Mouse (Mus musculus): Measurements from ENCODE around the gene Txlnb. TPM values are rescaled to one million over a fixed set of nuclear protein-coding genes. Genes with fewer than 3 reads are reported as not detected.
"Not testable (repeated sequence)": the region's sequence is repeated elsewhere in the genome, so short reads cannot be mapped to it uniquely, and the experiment has no call there.

Gene Txlnb
- total RNA-seq, 2 experiments from 2014 or later, result not detected

DNA sequence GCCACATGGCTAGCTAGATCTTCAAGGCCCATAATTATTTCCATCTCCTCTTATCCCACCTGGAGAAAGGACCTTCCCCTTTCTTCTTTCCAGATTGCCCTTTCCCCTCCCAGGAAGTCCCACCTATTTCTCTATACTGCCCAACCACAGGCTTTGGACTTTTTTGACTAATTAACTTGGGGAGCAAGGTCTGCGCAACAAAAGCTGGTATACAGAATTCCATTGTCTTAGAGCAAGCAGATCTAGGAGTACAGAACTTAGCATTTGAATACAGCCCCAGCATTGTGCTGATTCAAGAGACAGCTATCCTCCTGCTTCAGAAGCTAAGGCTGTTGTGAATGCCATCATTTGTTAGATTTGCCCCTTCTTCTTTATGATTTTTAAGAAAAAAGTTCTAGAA is 12.5 kb downstream of the Txlnb start:
- no peak for ATAC-seq (replicated peaks; ENCODE audit: low FRiP score, poor library complexity, severe bottlenecking)

DNA sequence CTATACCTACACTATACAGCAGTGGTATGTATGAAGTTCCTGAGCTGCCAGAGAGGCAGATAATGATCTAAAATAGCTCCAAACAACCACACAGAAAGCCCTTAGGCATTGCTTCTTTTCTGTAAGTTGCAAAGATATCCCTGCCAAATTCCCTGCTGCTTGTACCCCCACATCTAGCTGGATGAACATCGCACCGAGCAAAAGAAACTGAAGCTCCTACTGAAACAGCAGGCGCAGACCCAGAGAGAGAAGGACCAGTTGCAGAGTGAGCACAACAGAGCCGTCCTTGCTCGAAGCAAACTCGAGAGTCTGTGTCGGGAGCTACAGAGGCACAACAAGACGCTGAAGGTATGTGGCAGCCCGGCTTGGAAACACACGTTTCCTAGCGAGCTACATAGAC is 19.0 kb downstream of the Txlnb start:
- no peak for ATAC-seq (replicated peaks; ENCODE audit: low FRiP score, poor library complexity, severe bottlenecking)

DNA sequence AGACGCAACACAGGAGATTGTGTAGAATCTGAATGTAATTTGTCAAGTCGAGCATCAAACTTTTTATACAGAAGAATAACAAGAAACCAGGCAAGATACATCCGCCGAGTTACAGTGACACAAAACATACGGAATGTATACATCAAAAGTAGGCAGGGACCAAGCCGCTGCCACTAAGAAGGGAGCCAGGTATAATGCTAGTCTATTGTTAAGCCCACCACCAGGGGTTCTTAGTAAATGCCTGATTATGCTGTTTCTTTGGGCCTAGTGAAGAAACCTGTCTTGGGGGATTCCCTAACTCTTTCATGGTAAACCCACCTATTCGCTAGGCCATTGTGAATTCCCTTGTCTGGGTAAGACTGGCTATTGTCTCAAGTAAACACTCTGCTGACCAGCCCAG is 24.4 kb downstream of the Txlnb start:
- not testable (repeated sequence) for ATAC-seq (replicated peaks; ENCODE audit: low FRiP score, poor library complexity, severe bottlenecking)

DNA sequence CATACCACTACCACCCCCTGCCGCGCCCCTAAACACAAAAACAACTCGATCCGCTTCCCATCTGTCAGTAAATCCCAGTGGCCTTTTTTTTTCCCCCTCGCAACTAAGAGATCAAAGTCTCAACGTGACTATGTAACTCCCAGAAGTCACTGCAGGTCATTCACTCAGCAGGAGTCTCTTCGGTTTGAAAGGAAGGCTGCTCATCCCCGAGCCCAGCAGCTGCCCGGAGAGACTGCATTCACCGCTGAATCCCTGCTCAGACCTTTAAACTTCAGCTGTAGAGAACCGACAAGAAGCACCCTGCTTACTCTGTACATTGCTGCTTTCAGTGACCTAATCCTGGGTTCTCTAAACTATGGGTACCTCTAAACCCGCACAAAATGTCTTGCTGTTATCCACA is 31.4 kb downstream of the Txlnb start:
- no peak for ATAC-seq (replicated peaks; ENCODE audit: low FRiP score, poor library complexity, severe bottlenecking)

DNA sequence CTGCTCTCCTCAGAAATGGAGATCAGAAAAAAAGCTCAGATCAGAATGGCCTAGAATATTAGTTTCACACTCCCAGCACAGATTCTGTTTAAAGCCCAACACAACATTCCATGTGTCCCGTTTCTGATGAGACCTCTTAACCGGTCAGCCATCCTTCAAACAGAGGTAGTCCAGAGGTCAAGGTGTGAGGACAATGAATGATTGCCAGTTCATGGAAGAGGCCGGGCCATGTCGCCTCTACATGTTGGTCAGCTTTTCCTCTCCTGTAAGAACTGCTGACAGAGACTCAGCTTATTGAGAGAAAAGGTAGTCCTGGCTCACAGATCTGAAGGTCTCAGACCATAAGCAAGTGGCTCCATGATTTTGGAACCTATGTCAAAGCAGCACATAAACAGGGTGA is 33.2 kb downstream of the Txlnb start:
- no peak for ATAC-seq (replicated peaks; ENCODE audit: low FRiP score, poor library complexity, severe bottlenecking)

DNA sequence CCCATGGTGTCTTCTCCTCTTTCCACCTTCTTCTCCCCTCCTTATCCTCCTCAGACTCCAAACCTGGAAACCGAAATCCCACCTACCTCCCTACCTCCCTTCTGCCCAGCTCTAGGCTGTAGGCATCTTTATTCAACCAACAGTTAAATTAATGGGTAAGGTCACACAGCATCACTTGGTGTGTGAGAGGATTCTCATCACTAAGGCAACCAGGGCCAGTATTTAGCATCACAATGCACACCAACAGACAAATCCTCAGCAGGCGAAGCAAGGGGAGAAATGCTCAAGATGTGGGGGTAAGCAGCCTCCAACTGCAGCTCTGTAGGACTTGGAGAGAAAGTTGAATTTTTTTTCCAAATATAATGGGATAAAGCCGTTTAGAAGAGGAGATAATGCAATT is 35.0 kb downstream of the Txlnb start:
- no peak for ATAC-seq (replicated peaks; ENCODE audit: low FRiP score, poor library complexity, severe bottlenecking)

DNA sequence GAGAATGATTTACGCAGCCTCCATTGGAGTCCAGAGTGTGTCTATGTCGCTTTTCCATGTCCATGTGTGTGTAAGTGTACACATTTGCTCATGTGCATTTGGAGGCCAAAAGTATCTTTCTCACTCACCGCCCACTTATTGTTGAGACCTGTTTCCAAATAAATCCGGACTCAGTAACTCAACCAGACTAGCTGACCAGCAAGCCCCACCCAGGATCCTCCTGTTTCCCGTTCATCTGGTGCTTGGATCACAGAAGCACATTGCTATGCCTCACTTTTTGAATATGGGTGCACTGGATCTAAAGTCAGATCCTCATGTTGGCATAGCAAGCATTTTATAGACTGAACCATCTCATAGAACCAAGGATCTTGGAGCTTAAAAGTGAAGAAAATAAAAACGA is 39.0 kb downstream of the Txlnb start:
- no peak for ATAC-seq (replicated peaks; ENCODE audit: low FRiP score, poor library complexity, severe bottlenecking)

DNA sequence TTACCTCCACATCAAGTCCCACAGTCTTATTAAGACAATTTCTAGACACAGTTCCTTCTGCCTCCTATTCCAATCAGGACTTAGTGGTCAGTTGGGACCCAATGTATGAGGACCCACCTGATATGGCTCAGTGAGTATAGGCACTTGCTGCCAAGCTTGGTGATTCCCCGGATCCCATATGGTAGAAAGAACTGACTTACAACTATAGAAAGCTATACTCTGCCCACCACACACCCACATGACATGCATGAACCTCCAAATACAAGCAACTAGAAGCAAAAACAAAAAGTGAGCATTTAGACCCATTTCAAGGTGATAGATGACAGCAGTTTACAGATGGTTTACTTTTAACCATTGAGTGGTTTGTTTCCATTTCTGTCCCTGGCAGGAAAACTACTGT is 40.2 kb downstream of the Txlnb start:
- ATAC-seq (replicated peaks; ENCODE audit: low FRiP score, poor library complexity, severe bottlenecking), result no peak

DNA sequence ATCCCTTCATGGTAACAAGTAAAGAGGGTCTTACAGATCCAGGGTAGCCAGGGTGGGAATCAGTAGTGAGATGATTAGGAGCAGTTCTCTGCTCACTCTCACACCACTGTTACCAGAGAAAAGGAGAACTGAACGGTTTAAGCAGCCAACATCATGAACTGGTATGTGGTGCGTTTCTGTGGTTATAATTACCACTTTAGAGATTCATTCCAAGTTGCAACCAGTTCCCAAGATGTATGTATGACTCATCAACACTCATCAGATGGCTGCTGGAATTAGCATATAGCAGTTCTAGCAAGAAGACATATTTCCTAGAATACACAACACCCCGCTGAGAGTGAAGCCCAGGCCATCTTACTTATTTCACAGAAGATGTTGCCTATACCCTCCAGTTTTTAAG is 46.0 kb downstream of the Txlnb start:
- ATAC-seq (replicated peaks; ENCODE audit: low FRiP score, poor library complexity, severe bottlenecking), result no peak

DNA sequence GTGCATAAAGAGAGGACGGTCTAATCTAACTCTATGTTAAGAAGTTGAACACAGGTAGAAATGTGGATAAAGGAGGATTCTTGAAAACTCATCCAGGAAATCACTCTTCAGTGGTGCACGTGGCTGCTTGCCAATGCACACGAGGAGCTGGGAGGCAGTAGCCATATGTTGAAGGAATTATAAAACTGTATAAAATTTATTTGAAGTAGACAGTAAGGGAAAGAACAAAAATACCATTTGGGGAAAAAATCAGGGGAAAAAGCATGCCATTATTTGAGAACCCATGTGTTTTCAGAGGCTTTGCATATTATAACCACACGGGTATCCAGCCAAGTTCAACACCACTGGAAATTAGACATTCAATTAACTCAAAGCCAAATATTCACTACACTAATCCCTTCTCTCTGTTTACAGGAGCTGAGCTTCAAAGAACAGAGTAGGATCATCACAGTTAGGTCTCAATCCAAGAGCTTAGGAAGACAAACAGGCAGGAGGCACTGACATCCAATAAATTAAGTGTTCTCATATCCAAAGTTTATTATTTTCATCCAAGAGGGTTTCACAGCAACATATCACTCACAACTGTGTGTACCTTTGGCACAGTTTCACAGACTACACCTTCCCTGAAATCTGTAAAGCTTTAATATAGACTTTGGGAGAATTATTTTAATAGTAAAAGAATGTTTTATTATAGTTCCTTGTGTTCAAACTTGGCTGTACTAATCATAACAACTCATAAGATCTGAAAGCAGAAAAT is 48.9 kb downstream of the Txlnb start:
- ATAC-seq (replicated peaks; ENCODE audit: low FRiP score, poor library complexity, severe bottlenecking), result no peak

DNA sequence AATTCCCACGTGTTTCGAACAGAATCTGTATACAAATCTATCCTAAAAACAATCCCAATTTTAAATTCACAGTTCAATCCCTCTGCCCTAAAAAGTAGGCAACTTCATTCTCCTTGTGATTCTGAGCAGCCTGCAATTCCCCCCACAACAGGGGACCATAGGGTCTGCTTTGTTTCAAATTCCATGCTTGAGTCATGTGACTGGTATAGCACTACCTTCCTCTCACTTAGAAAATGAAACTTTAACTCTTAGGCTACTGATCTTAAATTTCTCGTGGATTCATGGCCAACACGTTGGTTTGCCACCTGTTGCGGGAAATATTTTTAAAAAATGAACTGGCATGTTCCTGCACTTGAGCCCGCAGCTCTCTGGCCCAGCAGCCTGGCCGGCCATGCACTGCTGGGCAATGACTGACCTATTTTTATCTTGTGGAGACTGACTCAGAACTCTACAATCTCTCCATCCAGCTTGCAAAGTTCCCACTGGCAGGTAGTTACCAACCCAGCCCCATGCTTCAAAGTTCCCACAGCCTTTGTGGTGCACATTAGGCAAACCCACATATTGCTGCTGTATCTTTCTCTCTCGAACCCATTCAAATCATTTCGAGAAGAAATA is 61.7 kb downstream of the Txlnb start:
- no peak for ATAC-seq (replicated peaks; ENCODE audit: low FRiP score, poor library complexity, severe bottlenecking)

DNA sequence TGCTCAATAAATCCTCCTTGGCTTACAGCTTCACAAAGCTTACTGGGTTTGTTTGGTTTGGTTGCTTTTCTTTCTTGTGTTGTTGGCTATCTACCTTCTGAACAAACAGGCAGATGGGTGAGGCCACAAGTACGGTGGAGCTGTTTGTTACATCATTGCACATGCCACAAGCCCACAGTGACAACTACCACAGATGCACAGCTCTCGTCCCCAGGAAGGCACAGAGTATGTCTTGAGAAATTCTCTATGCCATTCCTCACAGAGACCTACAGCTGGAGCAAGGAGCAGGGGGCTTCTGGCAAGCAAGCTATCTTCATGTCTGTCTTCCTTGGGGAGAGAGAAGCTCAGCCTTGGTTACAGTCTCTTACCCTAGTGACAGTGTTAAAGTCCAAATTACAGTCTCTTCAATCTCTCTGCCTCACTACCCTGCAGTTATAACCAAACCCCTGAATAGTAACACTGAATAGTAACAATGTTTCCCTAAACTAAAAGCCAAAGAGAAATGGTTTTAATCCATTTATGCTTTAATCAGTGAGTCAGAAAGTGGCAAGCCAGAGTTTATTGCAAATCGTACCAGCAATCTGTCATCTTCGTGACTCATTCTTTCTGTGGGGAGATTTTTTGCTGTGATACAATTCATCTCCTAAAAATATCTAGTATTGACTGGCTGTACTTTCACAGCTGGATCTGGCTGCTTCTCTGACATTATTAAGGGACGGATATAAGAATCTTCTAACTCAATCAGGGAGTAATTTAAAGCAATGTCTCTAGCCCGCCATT is 64.9 kb downstream of the Txlnb start:
- ATAC-seq (replicated peaks; ENCODE audit: low FRiP score, poor library complexity, severe bottlenecking), result no peak

DNA sequence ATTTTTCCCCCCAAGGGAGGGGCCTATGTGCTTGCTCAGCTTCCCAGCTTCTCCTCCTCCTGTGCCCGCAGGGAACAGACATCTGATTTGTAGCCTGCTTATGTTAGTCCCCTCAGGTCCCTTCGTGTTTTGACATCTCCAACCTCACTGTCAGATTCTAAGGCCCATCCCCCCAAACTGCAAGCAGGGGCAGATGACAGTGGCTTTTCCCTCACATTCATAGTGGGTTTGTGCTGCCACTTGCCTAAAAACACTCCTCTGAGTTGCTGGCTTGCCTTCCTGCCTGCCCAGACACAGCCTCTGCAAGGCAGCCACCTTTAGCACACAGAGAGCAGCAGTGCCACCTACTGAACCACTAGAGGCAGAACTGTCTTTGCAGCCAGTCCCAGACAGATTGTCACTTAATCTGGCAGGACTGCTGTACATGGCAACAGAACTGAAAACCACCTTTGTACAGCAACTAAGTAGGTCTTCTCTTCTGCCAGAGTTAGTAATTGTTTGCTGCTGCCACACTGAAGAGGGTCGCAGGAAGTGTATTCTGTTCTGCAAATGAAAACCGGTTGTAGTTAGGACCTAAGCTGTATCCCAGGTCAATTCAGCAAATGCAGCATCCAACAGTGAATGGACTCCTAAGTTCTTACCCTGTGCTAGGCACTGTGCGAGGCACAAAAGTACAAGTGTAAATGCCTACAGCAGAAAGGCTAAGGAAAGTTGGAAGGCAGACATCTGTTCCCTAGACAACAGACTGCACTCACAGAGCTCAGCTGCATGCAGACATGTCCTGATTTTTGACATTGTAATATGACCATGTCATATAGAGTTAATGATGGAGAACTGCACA is 74.0 kb downstream of the Txlnb start:
- no peak for ATAC-seq (replicated peaks; ENCODE audit: low FRiP score, poor library complexity, severe bottlenecking)

DNA sequence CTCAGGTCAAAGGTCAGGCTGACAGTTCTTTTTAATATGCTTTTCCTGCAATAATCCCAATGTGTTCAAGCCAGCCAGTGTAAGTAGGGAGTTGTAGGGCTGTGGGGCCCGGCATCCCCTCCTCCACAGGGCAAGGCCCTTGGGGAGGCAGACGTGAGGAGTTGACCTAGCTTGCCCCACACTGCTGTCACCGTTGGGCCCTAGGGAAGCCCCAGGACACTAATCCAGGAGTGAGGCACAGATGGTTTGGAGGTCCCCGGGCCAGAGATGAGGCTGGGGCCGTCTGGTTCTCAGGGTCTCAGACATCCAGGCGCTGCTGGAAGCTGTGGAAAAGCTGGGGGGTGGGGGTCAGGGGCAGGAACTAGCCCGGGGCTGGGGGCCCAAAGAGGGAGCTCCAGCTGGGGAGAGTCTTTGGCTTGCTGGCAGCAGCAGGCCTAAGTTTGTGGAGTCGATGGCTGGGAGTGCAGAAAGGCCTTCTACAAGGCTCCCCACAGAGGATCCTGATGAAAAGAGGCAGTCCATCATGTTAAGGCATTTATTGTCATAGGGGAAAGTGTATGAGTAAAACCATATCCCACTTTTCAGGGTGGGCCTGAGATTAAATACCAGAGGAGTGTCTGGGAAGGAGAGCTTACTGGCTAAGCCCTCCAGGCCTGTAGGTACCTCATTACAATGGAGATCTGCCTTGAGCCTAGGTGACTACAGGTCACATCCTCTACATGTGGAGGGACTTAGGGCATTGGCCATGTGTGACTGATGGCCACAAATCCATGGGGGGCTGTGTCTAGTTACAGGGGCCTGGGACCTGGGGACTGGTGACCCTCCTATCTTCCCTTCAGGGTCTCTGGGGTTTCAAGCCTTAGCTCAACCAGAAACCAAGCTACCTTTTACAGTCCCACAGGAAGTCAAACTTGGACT is 82.2 kb downstream of the Txlnb start:
- ATAC-seq (replicated peaks; ENCODE audit: low FRiP score, poor library complexity, severe bottlenecking), result no peak

DNA sequence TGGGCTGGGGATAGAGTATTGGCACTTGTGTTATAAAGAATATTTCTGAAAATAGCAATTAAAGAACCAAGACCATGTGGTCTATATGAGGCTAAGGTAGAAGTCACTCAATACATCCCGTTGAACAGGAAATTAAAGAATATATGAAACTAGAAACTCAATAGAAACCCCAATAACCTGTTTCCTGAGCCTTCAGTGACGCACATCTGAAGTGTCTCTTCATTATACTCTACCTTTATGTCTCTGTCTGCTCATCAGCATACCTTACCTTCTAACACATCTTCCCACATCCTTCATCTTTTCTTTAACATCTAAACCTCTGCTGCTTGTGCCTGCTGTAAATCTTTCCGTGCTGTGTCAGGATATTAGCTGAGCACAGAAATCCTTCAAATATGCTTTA is 84.0 kb downstream of the Txlnb start:
- no peak for ATAC-seq (replicated peaks; ENCODE audit: low FRiP score, poor library complexity, severe bottlenecking)

DNA sequence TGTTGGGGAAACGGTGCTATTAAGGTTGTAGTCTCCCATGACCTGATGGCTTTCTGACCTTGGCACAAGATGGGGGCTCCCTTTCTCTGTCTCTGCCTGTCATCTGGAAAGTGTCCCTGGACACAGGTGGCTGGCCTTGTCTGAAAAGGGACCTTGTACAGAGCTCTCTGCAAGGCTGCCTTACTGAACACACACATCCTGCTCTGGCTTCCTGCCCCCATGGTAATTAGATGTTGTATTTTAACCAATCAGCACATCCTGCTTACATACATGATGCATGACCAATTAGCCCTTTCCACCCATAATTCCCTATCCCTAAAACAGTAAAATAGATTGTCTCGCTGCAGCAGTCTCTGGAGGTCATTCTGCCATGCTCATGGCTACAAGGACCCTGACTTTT is 84.7 kb downstream of the Txlnb start:
- no peak for ATAC-seq (replicated peaks; ENCODE audit: low FRiP score, poor library complexity, severe bottlenecking)

All from erythroblast, adult 5-6 weeks (primary cell).